In the genomic region with DNA sequence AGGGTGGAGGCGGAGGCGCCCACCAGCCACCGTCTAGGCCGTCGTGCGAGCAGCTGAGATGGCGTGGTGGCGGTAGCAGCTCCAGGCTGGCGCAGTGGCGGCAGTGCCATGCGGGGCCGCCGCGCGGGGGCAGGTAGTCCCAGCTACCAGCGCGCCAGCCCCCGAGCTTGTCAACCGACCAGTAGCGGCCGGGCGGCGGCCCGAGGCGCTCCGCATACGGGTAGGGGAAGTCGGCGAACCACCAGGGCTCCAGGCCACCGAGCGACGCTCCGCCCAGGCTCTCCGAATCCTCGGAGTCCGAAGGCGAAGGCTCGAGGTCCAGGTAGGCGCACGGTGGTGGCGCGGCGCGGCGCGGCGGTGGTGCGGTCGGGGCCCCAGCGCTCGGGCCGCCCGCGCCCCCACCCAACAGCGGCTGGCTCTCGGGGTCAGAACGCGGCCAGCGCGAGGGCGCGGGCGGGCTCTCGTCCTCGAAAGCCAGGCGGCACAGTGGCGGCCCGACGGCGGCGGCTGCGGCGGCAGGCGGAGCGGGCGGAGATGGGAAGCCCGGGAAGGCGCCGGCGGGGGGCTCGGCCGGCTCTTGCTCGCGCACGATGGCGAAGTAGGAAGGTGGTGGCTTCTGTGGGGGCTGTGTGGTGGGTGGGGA, we compare ENCODE assay signal across 9 mouse cellular contexts. TPM values are rescaled to one million over a fixed set of nuclear protein-coding genes. Genes with fewer than 3 reads are reported as not detected.
DNase-seq lines count a peak whose midpoint lies in the region; ATAC-seq and TF ChIP-seq lines count a peak whose summit lies in the region.
"Had no signal": no experiment of that assay in that cellular context is flagged by ENCODE, and none has a peak within 500 bp of the region (broad histone marks: within the 10 kb centered on the region; RNA-seq: fewer than 3 reads in every experiment).

No protein-coding gene starts in this region.

- H3K27ac ChIP-seq in heart, embryonic 14.5 days (replicated peaks in 1 of 2; ENCODE audit: control insufficient read depth in 1 of 2, insufficient read depth in 1 of 2, low read depth in 2 of 2, low read length in 2 of 2): no peak overlapping the region
- no peak overlapping the region for H3K27ac ChIP-seq in forebrain, postnatal 0 days (ENCODE audit: low read depth, low read length)
- no peak overlapping the region for H3K27ac ChIP-seq in liver, embryonic 12.5 days

- WGBS in heart, embryonic 14.5 days: under 1% methylated on average over 74 of the region's 86 CpGs
- 3% methylated on average over 53 of the region's 86 CpGs for WGBS in forebrain, postnatal 0 days
- 3% methylated on average over 69 of the region's 86 CpGs for WGBS in liver, embryonic 12.5 days (ENCODE audit: insufficient replicate concordance)

- ATAC-seq in heart, embryonic 14.5 days (ENCODE audit: insufficient number of reproducible peaks, insufficient read depth, low FRiP score, low read depth): no peak
- ATAC-seq in G1E (ENCODE audit: extremely low read depth, insufficient number of reproducible peaks, low FRiP score, poor library complexity, severe bottlenecking): no peak
- ATAC-seq in forebrain, postnatal 0 days: no peak
- no peak for ATAC-seq in liver, embryonic 12.5 days

- H3K4me2 ChIP-seq in heart, embryonic 14.5 days (ENCODE audit: low read length): peak overlapping the region; percentile 66
- peak overlapping the region; percentile 37 for H3K4me2 ChIP-seq in forebrain, postnatal 0 days (ENCODE audit: low read depth)
- peak overlapping the region; percentile 56 for H3K4me2 ChIP-seq in liver, embryonic 12.5 days

- H3K9me3 ChIP-seq in heart, embryonic 14.5 days (ENCODE audit: control insufficient read depth, low read length): 0 out of 2 replicates have a peak, but pooled peaks cover 3% of the 10 kb centered on the region
- peaks cover 27% of the 10 kb centered on the region for H3K9me3 ChIP-seq in G1E (replicated peaks)
- H3K9me3 ChIP-seq in forebrain, postnatal 0 days (ENCODE audit: low read length): no peaks in the 10 kb centered on the region
- no peaks in the 10 kb centered on the region for H3K9me3 ChIP-seq in liver, embryonic 12.5 days (replicated peaks)

- H3K9ac ChIP-seq in heart, embryonic 14.5 days (ENCODE audit: low read length): peak overlapping the region; percentile 41; the same call in 1 of the 2 replicates
- peak overlapping the region; percentile 14; the same call in 1 of the 2 replicates for H3K9ac ChIP-seq in forebrain, postnatal 0 days
- no peak overlapping the region; the same call in 1 of the 2 replicates for H3K9ac ChIP-seq in liver, embryonic 12.5 days

- peaks cover 13% of the 10 kb centered on the region for H3K36me3 ChIP-seq in heart, embryonic 14.5 days (ENCODE audit: control insufficient read depth, insufficient read depth, low read length)
- peaks cover 18% of the 10 kb centered on the region for H3K36me3 ChIP-seq in G1E (replicated peaks)
- peaks cover 6% of the 10 kb centered on the region for H3K36me3 ChIP-seq in forebrain, postnatal 0 days (ENCODE audit: insufficient read depth)
- peaks cover 14% of the 10 kb centered on the region for H3K36me3 ChIP-seq in liver, embryonic 12.5 days

- peaks cover 51% of the 10 kb centered on the region for H3K27me3 ChIP-seq in heart, embryonic 14.5 days (ENCODE audit: control insufficient read depth, insufficient read depth, low read length)
- H3K27me3 ChIP-seq in G1E (ENCODE audit: insufficient read depth, low read length): peaks cover 2% of the 10 kb centered on the region; the same call in 1 of the 2 replicates
- peaks cover 42% of the 10 kb centered on the region for H3K27me3 ChIP-seq in forebrain, postnatal 0 days (ENCODE audit: insufficient read depth, low read length)
- H3K27me3 ChIP-seq in liver, embryonic 12.5 days (replicated peaks): peaks cover 66% of the 10 kb centered on the region

- peaks cover 3 to 20% of the 10 kb centered on the region in 2 experiments; a peak in 3 of 4 replicates for H3K4me1 ChIP-seq in heart, embryonic 14.5 days (ENCODE audit: control insufficient read depth in 2 of 2, insufficient read depth in 2 of 2, low read length in 2 of 2)
- peaks cover 31% of the 10 kb centered on the region for H3K4me1 ChIP-seq in G1E (ENCODE audit: insufficient read depth, low read depth, low read length)
- H3K4me1 ChIP-seq in forebrain, postnatal 0 days (ENCODE audit: insufficient read depth): no peaks in the 10 kb centered on the region
- H3K4me1 ChIP-seq in liver, embryonic 12.5 days: peaks cover 43% of the 10 kb centered on the region

- TF ChIP-seq CTCF in G1E (IDR thresholded peaks at IDR 0.05; ENCODE audit: low read depth, low read length): no peak
- no peak for TF ChIP-seq CTCF in forebrain, postnatal 0 days (IDR thresholded peaks at IDR 0.05; ENCODE audit: low read depth)

- peak overlapping the region; percentile 45 for H3K4me3 ChIP-seq in heart, embryonic 14.5 days (ENCODE audit: control insufficient read depth in 1 of 2, insufficient read depth in 1 of 2, low read depth in 1 of 2, low read length in 2 of 2)
- H3K4me3 ChIP-seq in G1E (ENCODE audit: low read depth, low read length): peak overlapping the region; percentile 13; the same call in 1 of the 2 replicates
- H3K4me3 ChIP-seq in forebrain, postnatal 0 days (ENCODE audit: low read depth, low read length): peak overlapping the region; percentile 32
- H3K4me3 ChIP-seq in liver, embryonic 12.5 days: peak overlapping the region; percentile 43

- DNase-seq in heart, adult 9 months (ENCODE audit: low spot score in 2 of 2): no peak
- DNase-seq in G1E (ENCODE audit: low spot score) (no peak), adipocyte (ENCODE audit: low spot score) (no peak)
- DNase-seq in forebrain, postnatal 0 days: peak; percentile 9
- DNase-seq in testis, postnatal 10 days (ENCODE audit: low spot score): peak; percentile 60
- no peak for DNase-seq in yolk sac, embryonic 10.5 days (ENCODE audit: low spot score)

RNA-seq across cellular contexts. Expression of a gene that starts 2.5 kb away (rescaled TPM):
- 33.5 and 36.2 TPM in 2 replicates for polyA plus RNA-seq in heart, embryonic 14.5 days (2014; fragmentation: Nextera tagmentation; extraction: Ambion mirVana)
- total RNA-seq in G1E (2014; fragmentation: Nextera tagmentation) (10.2 and 16.9 TPM in 2 replicates), G1E (2017) (20.6 and 21.9 TPM in 2 replicates)
- 62.9 and 72.8 TPM in 2 replicates for polyA plus RNA-seq in G1E (2012)
- total RNA-seq in forebrain, postnatal 0 days (2014; rRNA removed): 39.3 and 41.8 TPM in 2 replicates
- polyA plus RNA-seq in forebrain, postnatal 0 days (2015; fragmentation: Nextera tagmentation; extraction: Ambion mirVana): 55.9 and 60.7 TPM in 2 replicates
- 61.4 and 67.0 TPM in 2 replicates for polyA plus RNA-seq in liver, embryonic 12.5 days (2016; fragmentation: Nextera tagmentation; extraction: Ambion mirVana)

RNA-seq across cellular contexts. Expression of a gene that starts 8.7 kb away (rescaled TPM):
- 0.26 and 0.78 TPM in 2 replicates for polyA plus RNA-seq in heart, embryonic 14.5 days (2014; fragmentation: Nextera tagmentation; extraction: Ambion mirVana)
- total RNA-seq in G1E (2014; fragmentation: Nextera tagmentation): 0.30 TPM in 1 of 2 replicates, not detected in the other
- 0.23 and 0.33 TPM in 2 replicates for total RNA-seq in G1E (2017)
- 0.39 and 0.57 TPM in 2 replicates for polyA plus RNA-seq in G1E (2012)
- 0.54 and 1.00 TPM in 2 replicates for total RNA-seq in forebrain, postnatal 0 days (2014; rRNA removed)
- 0.48 and 1.1 TPM in 2 replicates for polyA plus RNA-seq in forebrain, postnatal 0 days (2015; fragmentation: Nextera tagmentation; extraction: Ambion mirVana)
- polyA plus RNA-seq in liver, embryonic 12.5 days (2016; fragmentation: Nextera tagmentation; extraction: Ambion mirVana): 0.27 and 0.50 TPM in 2 replicates
- total RNA-seq: liver, adult 2 months had no signal

RNA-seq across cellular contexts. Expression of a gene that starts 18.9 kb away (rescaled TPM):
- polyA plus RNA-seq in heart, embryonic 14.5 days (2014; fragmentation: Nextera tagmentation; extraction: Ambion mirVana): 88.6 and 89.7 TPM in 2 replicates
- 14.5 and 18.5 TPM in 2 replicates for total RNA-seq in G1E (2014; fragmentation: Nextera tagmentation)
- total RNA-seq in G1E (2017): 40.9 and 47.6 TPM in 2 replicates
- polyA plus RNA-seq in G1E (2012): 85.5 and 121 TPM in 2 replicates
- total RNA-seq in forebrain, postnatal 0 days (2014; rRNA removed): 253 and 270 TPM in 2 replicates
- polyA plus RNA-seq in forebrain, postnatal 0 days (2015; fragmentation: Nextera tagmentation; extraction: Ambion mirVana): 282 and 317 TPM in 2 replicates
- polyA plus RNA-seq in liver, embryonic 12.5 days (2016; fragmentation: Nextera tagmentation; extraction: Ambion mirVana): 47.1 and 54.2 TPM in 2 replicates

RNA-seq across cellular contexts. Expression of a gene that starts 39.3 kb away (rescaled TPM):
- polyA plus RNA-seq in heart, embryonic 14.5 days (2014; fragmentation: Nextera tagmentation; extraction: Ambion mirVana): 85.7 and 125 TPM in 2 replicates
- total RNA-seq in G1E (2014; fragmentation: Nextera tagmentation) (125 and 135 TPM in 2 replicates), G1E (2017) (54.8 and 55.2 TPM in 2 replicates)
- polyA plus RNA-seq in G1E (2012): 209 and 350 TPM in 2 replicates
- 129 TPM in 2 replicates for total RNA-seq in forebrain, postnatal 0 days (2014; rRNA removed)
- 45.8 and 49.6 TPM in 2 replicates for polyA plus RNA-seq in forebrain, postnatal 0 days (2015; fragmentation: Nextera tagmentation; extraction: Ambion mirVana)
- 24.2 and 25.6 TPM in 2 replicates for polyA plus RNA-seq in liver, embryonic 12.5 days (2016; fragmentation: Nextera tagmentation; extraction: Ambion mirVana)

RNA-seq across cellular contexts. Expression of a gene that starts 44.9 kb away (rescaled TPM):
- polyA plus RNA-seq in heart, embryonic 14.5 days (2014; fragmentation: Nextera tagmentation; extraction: Ambion mirVana): 0.12 and 0.15 TPM in 2 replicates
- total RNA-seq in G1E (2014; fragmentation: Nextera tagmentation): not detected in 2 replicates
- under 0.01 and 0.11 TPM in 2 replicates for total RNA-seq in G1E (2017)
- polyA plus RNA-seq in G1E (2012): 0.01 TPM in 2 replicates
- 9.0 and 12.9 TPM in 2 replicates for total RNA-seq in forebrain, postnatal 0 days (2014; rRNA removed)
- 1.9 and 3.4 TPM in 2 replicates for polyA plus RNA-seq in forebrain, postnatal 0 days (2015; fragmentation: Nextera tagmentation; extraction: Ambion mirVana)
- 0.17 and 0.24 TPM in 2 replicates for polyA plus RNA-seq in liver, embryonic 12.5 days (2016; fragmentation: Nextera tagmentation; extraction: Ambion mirVana)

Comparison
In these comparisons a context has a peak if more than half of its experiments do, and no peak if none do; other contexts are left out.
1. DNase-seq: peak in forebrain, postnatal 0 days (single experiment) and testis, postnatal 10 days (single experiment); none in heart, adult 9 months (0 of 2), G1E (single experiment), yolk sac, embryonic 10.5 days (single experiment) and adipocyte (single experiment).
2. Peak in every context shown above with its lines, with median percentiles within 50 percentile points of each other: H3K4me2 ChIP-seq and H3K4me3 ChIP-seq.